Mouse (Mus musculus) lung, adult 2 months (tissue): Measurements from ENCODE around the gene Lsmem1.

Source experiments
- CTCF ChIP-seq: fragments of 200-500 bp; IDR thresholded peaks from 2 replicates; pipeline ENCODE4 v1.5.1; 2011; ENCODE audit warnings: mild to moderate bottlenecking, low read length, control low read depth; ENCODE audit not compliant: insufficient read depth
- POLR2A ChIP-seq: fragments of 200-500 bp; IDR thresholded peaks from 2 replicates; pipeline ENCODE4 v1.6.1; 2011; ENCODE audit warnings: low read depth, mild to moderate bottlenecking, control low read depth, low read length, borderline replicate concordance; ENCODE audit errors: extremely low read depth

DNA sequence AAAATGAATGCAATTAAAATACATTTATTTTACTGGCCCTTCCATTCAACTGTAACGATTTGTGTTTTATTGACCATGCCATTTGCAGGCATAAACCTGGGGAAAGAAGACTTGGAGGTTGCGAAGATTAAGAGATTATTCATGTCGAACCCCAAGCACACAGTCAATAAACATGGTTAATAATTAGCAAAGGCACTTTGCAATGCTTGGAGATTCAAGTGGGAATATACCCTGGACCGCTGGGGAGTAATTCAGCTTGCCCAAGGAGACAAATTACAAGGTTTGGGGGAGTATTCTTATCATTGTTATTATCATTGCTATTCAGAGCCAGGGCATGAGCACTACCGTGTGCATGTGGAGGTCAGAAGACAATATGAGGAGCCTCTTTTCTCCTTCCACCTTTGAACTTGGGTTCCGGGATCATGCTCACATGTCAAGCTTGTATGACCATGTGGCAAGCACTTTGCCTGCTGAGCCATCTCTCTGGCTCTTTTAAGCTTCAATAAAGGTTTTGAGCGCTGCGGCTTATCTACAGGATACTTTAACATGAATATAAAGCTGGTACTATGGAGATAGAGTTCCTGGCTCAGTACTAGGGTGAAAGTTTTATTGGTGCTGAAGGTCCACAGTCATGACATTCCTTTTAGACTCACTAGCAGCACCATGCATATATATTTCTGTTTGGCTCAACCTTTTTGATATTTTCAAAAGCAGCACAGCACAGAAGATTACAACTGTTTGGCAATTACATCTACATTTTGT, 59.6 kb downstream of the Lsmem1 start:
- no peak for TF ChIP-seq POLR2A
- TF ChIP-seq CTCF = no peak
